Mouse (Mus musculus) right cerebral cortex, postnatal 10 days (tissue): ENCODE data around the gene Ift140.
"Not testable (repeated sequence)": the region's sequence is repeated elsewhere in the genome, so short reads cannot be mapped to it uniquely, and the experiment has no call there.

Experiments used
- DNase-seq, 2 experiments: peaks; one replicate each; pipeline ENCODE4 v3.0.0; 2021; ENCODE audit warnings: low spot score in 2 of 2

The Ift140 gene

DNA sequence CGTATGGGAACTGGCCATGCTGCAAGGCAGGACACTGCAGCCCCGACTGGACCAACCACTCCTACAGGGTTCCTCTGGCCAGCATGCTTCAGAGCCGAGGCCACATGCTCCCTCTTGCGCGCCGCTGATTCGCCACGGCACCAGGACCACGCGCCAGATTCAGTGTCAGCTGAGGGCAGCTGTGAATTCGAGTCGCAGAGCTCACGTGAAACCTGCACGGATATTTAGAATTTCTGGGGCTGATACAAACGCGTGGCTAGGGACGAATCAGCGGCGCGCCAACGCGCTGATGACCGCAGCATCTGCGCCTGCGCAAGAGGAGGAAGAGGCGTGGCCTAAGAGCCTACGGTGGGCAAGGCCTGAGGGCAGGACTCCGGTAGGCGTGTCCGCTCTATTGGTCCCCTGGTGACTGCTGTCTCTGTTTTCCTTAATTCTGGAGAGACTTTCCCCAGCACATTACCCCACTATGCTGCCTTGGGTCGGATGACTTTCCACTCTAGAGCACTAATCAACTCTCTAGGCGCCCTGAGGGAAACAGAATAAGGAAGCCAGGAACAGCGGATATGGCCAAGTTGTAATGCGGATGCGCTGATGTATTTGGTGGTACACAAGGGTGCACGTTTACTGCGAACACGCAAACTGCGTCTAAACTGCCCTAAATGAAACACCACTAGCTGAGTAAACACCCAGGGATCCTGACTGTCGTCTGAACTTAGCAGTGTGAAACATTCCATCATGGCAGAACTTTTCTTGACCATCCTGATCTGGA, 100.0 kb downstream of the Ift140 start, which contains the start of gene Telo2:
Gene Telo2, minus strand, starts transcription at position 304 of the 769 bp plus-strand sequence.
- DNase-seq: peak; percentile 94 to 95

DNA sequence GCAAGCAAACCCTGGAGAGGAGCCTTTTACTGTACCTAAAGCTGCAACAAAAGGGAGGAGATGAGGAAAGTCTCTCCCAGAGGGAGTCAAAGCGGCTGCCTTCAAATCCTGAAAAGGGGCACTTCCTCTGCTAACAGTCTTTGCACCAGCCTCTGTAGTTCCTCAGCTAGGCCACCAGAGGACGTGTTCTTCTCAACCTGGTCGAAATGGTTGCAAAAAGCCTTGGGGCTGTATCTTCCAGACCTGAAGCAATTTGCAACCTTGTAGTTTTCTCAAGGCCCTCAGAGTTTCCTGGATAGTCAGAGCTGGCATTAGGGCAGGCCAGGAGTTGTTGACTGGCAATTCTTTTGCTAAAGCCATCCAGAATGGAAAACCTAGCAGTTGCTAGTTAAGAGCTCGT, 101.4 kb downstream of the Ift140 start:
- DNase-seq: no peak

GRCm38 (mm10) chr17:25120406-25120805, 104.5 kb downstream of the Ift140 start, which contains the start of gene Ptx4:
TSS of gene Ptx4 (plus strand) at chr17:25120760.
- DNase-seq: no peak

- DNase-seq: no peak
These were observed 108.1 kb downstream of the Ift140 start for GRCm38 (mm10) chr17:25123979-25124378.

GRCm38 (mm10) chr17:25125442-25126060, 109.7 kb downstream of the Ift140 start:
- not testable (repeated sequence) for DNase-seq

GRCm38 (mm10) chr17:25127079-25127478, 111.2 kb downstream of the Ift140 start:
- no peak for DNase-seq

DNA sequence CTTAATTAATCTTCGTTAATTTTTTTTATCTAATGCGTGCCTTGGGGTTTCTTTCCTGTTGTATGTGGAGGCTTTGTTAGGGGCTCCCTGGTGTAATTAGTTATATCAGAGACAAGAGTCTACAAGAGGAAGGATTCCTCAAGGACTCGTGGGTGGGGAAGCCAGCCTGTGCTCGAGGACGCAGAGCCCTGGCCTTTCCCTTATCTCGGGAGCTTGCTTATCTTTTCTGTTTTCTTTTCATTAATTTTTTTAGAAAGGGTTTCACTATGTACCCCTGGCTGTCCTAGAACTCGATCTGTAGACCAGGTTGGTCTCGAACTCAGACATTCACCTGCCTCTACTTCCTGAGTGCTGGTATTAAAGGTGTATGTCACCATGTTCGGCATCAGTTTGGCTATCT, 111.8 kb downstream of the Ift140 start:
- DNase-seq: no peak

GRCm38 (mm10) chr17:25130060-25130459, 114.2 kb downstream of the Ift140 start:
- DNase-seq: no peak

GRCm38 (mm10) chr17:25133275-25133698, 117.4 kb downstream of the Ift140 start, which contains the start of gene Clcn7:
TSS of gene Clcn7 (plus strand) at chr17:25133391.
- peak; percentile 96 to 97 for DNase-seq

DNA sequence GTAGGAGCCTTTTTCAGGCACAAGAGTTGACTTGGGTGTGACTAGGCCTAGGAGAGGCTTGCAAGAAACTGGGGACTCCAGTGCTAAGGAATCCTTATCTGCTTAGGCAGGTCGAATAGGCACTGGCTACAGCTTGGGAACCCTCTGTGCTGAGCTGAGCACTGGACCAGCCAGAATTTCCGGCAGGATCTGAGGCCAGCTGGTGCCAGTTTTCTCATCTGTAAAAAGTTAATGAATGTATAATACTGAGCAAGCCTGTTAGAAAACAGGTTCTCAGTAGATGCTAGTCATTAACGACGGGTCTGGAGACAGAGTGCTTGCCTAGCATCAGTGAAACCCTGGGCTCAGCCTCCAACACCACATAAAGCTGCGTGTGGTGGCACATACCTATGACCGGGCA, 119.7 kb downstream of the Ift140 start:
- no peak for DNase-seq

DNA sequence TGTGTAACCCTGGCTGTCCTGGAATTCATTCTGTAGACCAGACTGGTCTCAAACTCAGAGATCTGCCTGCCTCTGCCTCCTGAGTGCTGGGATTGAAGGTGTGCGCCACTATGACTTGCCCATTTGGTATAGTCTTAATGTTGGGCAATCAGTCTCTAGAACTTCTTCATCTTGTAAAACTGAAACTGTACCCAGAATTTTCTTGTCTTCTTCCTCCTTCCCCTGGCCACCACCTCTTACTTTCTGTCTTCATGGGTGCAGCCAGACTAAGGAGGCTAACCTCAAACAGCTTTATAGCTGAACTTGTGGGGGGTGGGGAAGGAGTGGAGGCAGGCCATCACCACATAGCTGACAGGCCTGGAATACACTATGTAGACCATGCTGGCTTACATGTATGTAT, 122.9 kb downstream of the Ift140 start:
- DNase-seq: no peak

GRCm38 (mm10) chr17:25139960-25140359, 124.1 kb downstream of the Ift140 start:
- DNase-seq: no peak
